Mouse (Mus musculus) hindbrain, embryonic 12.5 days (tissue): ENCODE measurements around the gene Tmco3. TPM values are rescaled to one million over a fixed set of nuclear protein-coding genes. Genes with fewer than 3 reads are reported as not detected.

ENCODE experiments used
- ATAC-seq: fragments of 200-750 bp; cut with Nextera tagmentation; 2 replicates; pipeline ENCODE4 v1.8.0; 2017; ENCODE audit warnings: moderate TSS enrichment; ENCODE audit not compliant: low FRiP score
- H3K27ac ChIP-seq: fragments of 300-500 bp; sonication (generic); 2 replicates; pipeline ENCODE4 v1.5.1; 2016; ENCODE audit warnings: mild to moderate bottlenecking
- H3K27me3 ChIP-seq: fragments of 300-500 bp; sonication (generic); 2 replicates; pipeline ENCODE4 v1.6.1; 2016; ENCODE audit warnings: mild to moderate bottlenecking
- H3K36me3 ChIP-seq: fragments of 300-500 bp; sonication (generic); 2 replicates; pipeline ENCODE4 v1.6.1; 2016; ENCODE audit warnings: mild to moderate bottlenecking
- H3K4me1 ChIP-seq: fragments of 300-500 bp; sonication (generic); 2 replicates; pipeline ENCODE4 v1.6.1; 2016
- H3K4me2 ChIP-seq: fragments of 300-500 bp; sonication (generic); replicated peaks from 2 replicates; pipeline ENCODE4 v1.6.1; 2016; ENCODE audit warnings: mild to moderate bottlenecking
- H3K4me3 ChIP-seq: fragments of 300-500 bp; sonication (generic); 2 replicates; pipeline ENCODE4 v1.5.1; 2016; ENCODE audit warnings: mild to moderate bottlenecking
- H3K9ac ChIP-seq: fragments of 300-500 bp; sonication (generic); 2 replicates; pipeline ENCODE4 v1.6.1; 2016; ENCODE audit warnings: mild to moderate bottlenecking, moderate library complexity
- H3K9me3 ChIP-seq: fragments of 300-500 bp; sonication (generic); replicated peaks from 2 replicates; pipeline ENCODE4 v1.6.1; 2016; ENCODE audit warnings: mild to moderate bottlenecking
- WGBS: fragments of 180-500 bp; shearing (Covaris S2); methylation state at CpG from one replicate; pipeline ENCODE4 v1.1.7; 2016; 5-methylcytosine and 5-hydroxymethylcytosine counted together
- polyA plus RNA-seq: library from polyadenylated mRNA; unstranded; fragments of >200 nt; fragmentation: Nextera tagmentation; extraction: Ambion mirVana; gene quantifications from 2 replicates; pipeline ENCODE4 v1.2.1, GENCODE M21; 2016

The Tmco3 gene
- 49.5 and 59.4 TPM in 2 replicates for polyA plus RNA-seq

- ATAC-seq: peak; percentile 95
- Histone ChIP-seq H3K27ac (peak within 1 kb of the TSS; percentile 89), H3K4me2 (peak within 1 kb of the TSS; percentile 91), H3K4me3 (peak within 1 kb of the TSS; percentile 86), H3K27me3 (no peaks in the 10 kb centered on the region), H3K9me3 (no peaks in the 10 kb centered on the region), H3K9ac (peak within 1 kb of the TSS; percentile 84), H3K36me3 (peaks cover 13% of the 10 kb centered on the region), H3K4me1 (peaks cover 23% of the 10 kb centered on the region)
- WGBS: under 1% methylated on average over 79 of the region's 79 CpGs
These were observed at the start of gene Tmco3, which contains the start of gene Dcun1d2 for GRCm38 (mm10) chr8:13287692-13288623. Gene Tmco3 (plus strand): TSS chr8:13288190. Gene Dcun1d2 (minus strand): TSS chr8:13288131.

- Histone ChIP-seq H3K27ac (no peak overlapping the region), H3K4me3 (no peak overlapping the region), H3K4me2 (no peak overlapping the region), H3K27me3 (no peaks in the 10 kb centered on the region), H3K36me3 (no peaks in the 10 kb centered on the region), H3K4me1 (no peaks in the 10 kb centered on the region), H3K9ac (no peak overlapping the region), H3K9me3 (no peaks in the 10 kb centered on the region)
- 93% methylated on average over 9 of the region's 9 CpGs for WGBS
- no peak for ATAC-seq
These were observed 47.9 kb upstream of the Tmco3 start for GRCm38 (mm10) chr8:13240055-13240454.

- Histone ChIP-seq H3K9ac (no peak overlapping the region), H3K27ac (no peak overlapping the region), H3K36me3 (no peaks in the 10 kb centered on the region), H3K9me3 (no peaks in the 10 kb centered on the region), H3K4me2 (no peak overlapping the region), H3K4me3 (no peak overlapping the region), H3K27me3 (no peaks in the 10 kb centered on the region), H3K4me1 (no peaks in the 10 kb centered on the region)
- WGBS: 85% methylated on average over 7 of the region's 7 CpGs
- ATAC-seq: no peak
These were observed 47.3 kb upstream of the Tmco3 start for GRCm38 (mm10) chr8:13240691-13241090.

- Histone ChIP-seq H3K9ac (no peak overlapping the region), H3K27ac (no peak overlapping the region), H3K4me3 (no peak overlapping the region), H3K4me2 (no peak overlapping the region), H3K36me3 (no peaks in the 10 kb centered on the region), H3K9me3 (no peaks in the 10 kb centered on the region), H3K4me1 (no peaks in the 10 kb centered on the region), H3K27me3 (no peaks in the 10 kb centered on the region; the same call in 1 of the 2 replicates)
- WGBS: 78% methylated on average over 10 of the region's 10 CpGs
- no peak for ATAC-seq
These were observed 44.8 kb upstream of the Tmco3 start for GRCm38 (mm10) chr8:13242985-13243870.

GRCm38 (mm10) chr8:13244343-13244880 is 43.6 kb upstream of the Tmco3 start:
- no peaks in the 10 kb centered on the region for H3K4me1 ChIP-seq
- ATAC-seq: no peak
- no peak overlapping the region for H3K4me2 ChIP-seq
- H3K36me3 ChIP-seq: no peaks in the 10 kb centered on the region
- H3K4me3 ChIP-seq: no peak overlapping the region
- H3K9me3 ChIP-seq: no peaks in the 10 kb centered on the region
- no peak overlapping the region for H3K9ac ChIP-seq
- WGBS: 90% methylated on average over 11 of the region's 11 CpGs
- H3K27ac ChIP-seq: no peak overlapping the region
- no peaks in the 10 kb centered on the region; the same call in 1 of the 2 replicates for H3K27me3 ChIP-seq

- H3K9me3 ChIP-seq: no peaks in the 10 kb centered on the region
- H3K4me2 ChIP-seq: no peak overlapping the region
- ATAC-seq: no peak
- WGBS: 91% methylated on average over 13 of the region's 13 CpGs
- no peak overlapping the region for H3K4me3 ChIP-seq
- no peaks in the 10 kb centered on the region; the same call in none of the 2 replicates for H3K27me3 ChIP-seq
- H3K36me3 ChIP-seq: peaks cover 23% of the 10 kb centered on the region
- H3K4me1 ChIP-seq: no peaks in the 10 kb centered on the region
- H3K9ac ChIP-seq: no peak overlapping the region
- H3K27ac ChIP-seq: no peak overlapping the region
These were observed 35.2 kb upstream of the Tmco3 start for GRCm38 (mm10) chr8:13252837-13253236.

GRCm38 (mm10) chr8:13253413-13253812 is 34.6 kb upstream of the Tmco3 start:
- Histone ChIP-seq H3K9ac (no peak overlapping the region), H3K4me2 (no peak overlapping the region), H3K36me3 (peaks cover 29% of the 10 kb centered on the region), H3K4me1 (no peaks in the 10 kb centered on the region), H3K4me3 (no peak overlapping the region), H3K27ac (no peak overlapping the region), H3K9me3 (no peaks in the 10 kb centered on the region), H3K27me3 (no peaks in the 10 kb centered on the region; the same call in 1 of the 2 replicates)
- 79% methylated on average over 5 of the region's 5 CpGs for WGBS
- ATAC-seq: no peak

GRCm38 (mm10) chr8:13254019-13254418 is 34.0 kb upstream of the Tmco3 start, which contains the start of gene Adprhl1:
Gene Adprhl1 (minus strand): TSS chr8:13254162.
- Histone ChIP-seq H3K4me3 (no peak within 1 kb of the TSS), H3K4me1 (no peaks in the 10 kb centered on the region), H3K9me3 (no peaks in the 10 kb centered on the region), H3K9ac (no peak within 1 kb of the TSS), H3K27ac (no peak within 1 kb of the TSS), H3K36me3 (peaks cover 34% of the 10 kb centered on the region), H3K4me2 (no peak within 1 kb of the TSS), H3K27me3 (no peaks in the 10 kb centered on the region; the same call in 1 of the 2 replicates)
- peak; percentile 54 for ATAC-seq
- WGBS: 44% methylated on average over 8 of the region's 8 CpGs

GRCm38 (mm10) chr8:13263376-13263775 is 24.6 kb upstream of the Tmco3 start:
- Histone ChIP-seq H3K4me3 (no peak overlapping the region), H3K9me3 (no peaks in the 10 kb centered on the region), H3K9ac (no peak overlapping the region), H3K27ac (no peak overlapping the region), H3K27me3 (no peaks in the 10 kb centered on the region), H3K36me3 (peaks cover 33% of the 10 kb centered on the region), H3K4me2 (no peak overlapping the region), H3K4me1 (no peaks in the 10 kb centered on the region)
- 72% methylated on average over 3 of the region's 3 CpGs for WGBS
- no peak for ATAC-seq

GRCm38 (mm10) chr8:13267566-13267965 is 20.4 kb upstream of the Tmco3 start:
- WGBS: 86% methylated on average over 2 of the region's 2 CpGs

GRCm38 (mm10) chr8:13272834-13273233 is 15.2 kb upstream of the Tmco3 start:
- peaks cover 56% of the 10 kb centered on the region for H3K36me3 ChIP-seq
- no peaks in the 10 kb centered on the region for H3K4me1 ChIP-seq
- H3K4me3 ChIP-seq: no peak overlapping the region
- H3K4me2 ChIP-seq: no peak overlapping the region
- no peak for ATAC-seq
- H3K9me3 ChIP-seq: no peaks in the 10 kb centered on the region
- WGBS: 88% methylated on average over 5 of the region's 5 CpGs
- H3K27me3 ChIP-seq: no peaks in the 10 kb centered on the region
- no peak overlapping the region for H3K9ac ChIP-seq
- no peak overlapping the region for H3K27ac ChIP-seq

More at GRCm38 (mm10) chr8:13267566-13267965, 20.4 kb upstream of the Tmco3 start:
- Histone ChIP-seq H3K4me3 (no peak overlapping the region), H3K27me3 (no peaks in the 10 kb centered on the region), H3K9ac (no peak overlapping the region), H3K4me2 (no peak overlapping the region), H3K4me1 (no peaks in the 10 kb centered on the region), H3K27ac (no peak overlapping the region), H3K36me3 (peaks cover 44% of the 10 kb centered on the region), H3K9me3 (no peaks in the 10 kb centered on the region)
- no peak for ATAC-seq
